In genomic region chr6:108228048-108228447, GRCm38 (mm10) we compare ENCODE assay signal across 21 mouse cellular contexts.
"Had no signal": no experiment of that assay in that cellular context is flagged by ENCODE, and none has a peak within 500 bp of the region (broad histone marks: within the 10 kb centered on the region; RNA-seq: fewer than 3 reads in every experiment).

No protein-coding gene starts in this region.

- H3K36me3 ChIP-seq: liver, embryonic 15.5 days; lung, embryonic 15.5 days; midbrain, embryonic 10.5 days; midbrain, embryonic 13.5 days; neural tube, embryonic 13.5 days; stomach, embryonic 15.5 days had no signal

- H3K27ac ChIP-seq: left cerebral cortex, adult 2 months; liver, embryonic 15.5 days; lung, embryonic 15.5 days; midbrain, embryonic 10.5 days; midbrain, embryonic 13.5 days; neural tube, embryonic 13.5 days; stomach, embryonic 15.5 days had no signal

- DNase-seq: layer of hippocampus, postnatal 36 days; lung, adult 18-20 months; lung, postnatal 10 days; lung, postnatal 36 days; retina, postnatal 1 day; right cerebral cortex, postnatal 25 days; spleen, adult 18-20 months; thymus, postnatal 25 days had no signal

- H3K4me3 ChIP-seq: left cerebral cortex, adult 2 months; liver, embryonic 15.5 days; lung, embryonic 15.5 days; megakaryocyte, embryonic 14.5 days; midbrain, embryonic 10.5 days; midbrain, embryonic 13.5 days; myocyte; neural tube, embryonic 13.5 days; stomach, embryonic 15.5 days had no signal

- H3K4me2 ChIP-seq: liver, embryonic 11.5 days; liver, embryonic 15.5 days; lung, embryonic 15.5 days; midbrain, embryonic 13.5 days; neural tube, embryonic 13.5 days; stomach, embryonic 15.5 days had no signal

- ATAC-seq: inflammation-experienced regulatory T-cells, adult 6 months; intestine, embryonic 16.5 days; midbrain, embryonic 13.5 days; midbrain, embryonic 16.5 days had no signal

- H3K9ac ChIP-seq: liver, embryonic 15.5 days; lung, embryonic 15.5 days; midbrain, embryonic 13.5 days; neural tube, embryonic 13.5 days; stomach, embryonic 15.5 days had no signal

- H3K27me3 ChIP-seq: liver, embryonic 15.5 days; lung, embryonic 15.5 days; megakaryocyte, embryonic 14.5 days; midbrain, embryonic 13.5 days; neural tube, embryonic 13.5 days; stomach, embryonic 15.5 days had no signal

- H3K9me3 ChIP-seq: liver, embryonic 15.5 days; lung, embryonic 15.5 days; megakaryocyte, embryonic 14.5 days; midbrain, embryonic 10.5 days; midbrain, embryonic 13.5 days; neural tube, embryonic 13.5 days; stomach, embryonic 15.5 days had no signal

- H3K4me1 ChIP-seq: midbrain, embryonic 13.5 days had no signal
